Mouse (Mus musculus): ENCODE results near the gene Rabl3.

Gene Rabl3

GRCm38 (mm10) chr16:37546312-37546711 lies 6.6 kb downstream of the Rabl3 start:
- DNase-seq (ENCODE audit: low read depth, low spot score): no peak

DNA sequence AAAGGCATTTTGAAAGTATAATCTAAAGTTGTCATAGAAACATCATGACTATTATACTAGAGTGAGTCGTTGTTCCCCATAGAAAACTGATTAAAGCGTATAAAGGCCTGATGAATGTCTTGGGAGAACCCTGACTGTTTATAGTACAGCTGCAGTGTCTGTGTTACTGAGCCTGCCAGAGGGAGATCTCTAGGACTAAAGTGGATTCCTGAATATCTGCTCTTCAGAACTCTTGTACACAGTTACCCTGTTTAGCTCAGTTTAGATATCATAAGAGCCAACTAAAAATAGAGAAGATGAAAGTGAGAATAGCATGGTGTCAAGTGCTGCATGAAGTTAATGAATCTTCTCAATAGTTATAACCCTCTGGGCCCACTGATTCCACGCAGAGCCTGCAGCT lies 10.6 kb downstream of the Rabl3 start:
- no peak for DNase-seq (ENCODE audit: low read depth, low spot score)

GRCm38 (mm10) chr16:37550981-37551380 lies 11.3 kb downstream of the Rabl3 start:
- DNase-seq (ENCODE audit: low read depth, low spot score): no peak

- no peak for DNase-seq (ENCODE audit: low read depth, low spot score)
Observed at GRCm38 (mm10) chr16:37552824-37553223, 13.1 kb downstream of the Rabl3 start.

DNA sequence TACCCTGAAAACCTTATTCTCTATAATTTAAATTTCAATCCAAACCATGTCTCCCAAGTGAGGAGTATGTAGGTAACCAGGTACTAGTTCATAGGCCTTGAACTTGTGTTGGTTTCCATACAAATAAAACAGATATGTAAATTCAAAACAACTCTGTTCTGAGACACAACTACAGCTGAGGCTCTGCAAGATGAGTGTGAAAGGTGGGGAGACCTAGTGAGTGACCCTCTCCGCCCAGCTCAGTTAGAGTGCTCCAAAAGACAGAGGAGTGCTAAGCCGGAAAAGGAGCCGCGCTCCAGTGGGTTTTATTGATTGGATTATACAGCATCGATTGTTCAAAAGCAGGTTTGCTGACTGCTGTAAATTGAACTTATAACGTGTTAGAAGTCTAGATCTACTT lies 22.7 kb downstream of the Rabl3 start:
- no peak for DNase-seq (ENCODE audit: low read depth, low spot score)

DNA sequence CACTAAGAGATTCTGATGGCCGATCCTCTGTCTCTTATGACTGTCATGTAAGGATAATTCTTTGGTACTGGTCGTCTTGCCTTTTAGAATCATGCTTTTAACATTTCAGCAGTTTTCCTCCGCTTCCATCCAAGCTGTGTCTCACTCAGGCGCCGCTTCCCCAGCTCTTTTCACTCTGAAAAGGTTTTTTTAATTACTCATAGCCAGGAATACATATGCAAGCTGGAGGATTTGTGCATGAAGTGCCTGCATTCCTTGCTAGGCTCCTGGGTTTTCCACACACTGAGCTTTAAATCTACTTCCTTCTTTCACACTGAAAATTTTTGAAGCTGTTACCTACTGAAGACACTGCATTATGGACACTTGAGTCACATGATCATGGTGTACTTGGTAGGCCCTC lies 23.3 kb downstream of the Rabl3 start:
- no peak for DNase-seq (ENCODE audit: low read depth, low spot score)

- no peak for DNase-seq (ENCODE audit: low read depth, low spot score)
Observed at GRCm38 (mm10) chr16:37565117-37565516, 25.4 kb downstream of the Rabl3 start.

DNA sequence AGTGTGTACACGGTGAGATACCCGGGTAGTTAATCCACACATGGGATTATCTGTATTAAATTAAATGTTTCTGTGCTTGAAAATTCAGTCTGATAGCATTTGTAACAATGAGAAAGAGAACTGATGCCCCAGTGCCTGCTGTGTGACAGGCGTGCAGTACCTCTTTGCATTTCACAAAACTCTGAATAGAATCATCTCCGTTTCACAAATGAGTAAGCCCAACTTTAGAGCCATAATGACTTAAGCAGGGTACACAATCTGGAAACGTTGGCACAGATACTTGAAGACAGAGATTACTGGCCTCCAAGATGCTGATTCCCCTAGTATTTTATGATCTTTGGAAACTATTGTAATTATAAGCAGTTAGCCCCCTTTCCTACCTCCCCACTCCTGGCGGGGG lies 26.4 kb downstream of the Rabl3 start:
- no peak for DNase-seq (ENCODE audit: low read depth, low spot score)

GRCm38 (mm10) chr16:37567113-37568050 lies 27.7 kb downstream of the Rabl3 start:
- no peak for DNase-seq (ENCODE audit: low read depth, low spot score)

DNA sequence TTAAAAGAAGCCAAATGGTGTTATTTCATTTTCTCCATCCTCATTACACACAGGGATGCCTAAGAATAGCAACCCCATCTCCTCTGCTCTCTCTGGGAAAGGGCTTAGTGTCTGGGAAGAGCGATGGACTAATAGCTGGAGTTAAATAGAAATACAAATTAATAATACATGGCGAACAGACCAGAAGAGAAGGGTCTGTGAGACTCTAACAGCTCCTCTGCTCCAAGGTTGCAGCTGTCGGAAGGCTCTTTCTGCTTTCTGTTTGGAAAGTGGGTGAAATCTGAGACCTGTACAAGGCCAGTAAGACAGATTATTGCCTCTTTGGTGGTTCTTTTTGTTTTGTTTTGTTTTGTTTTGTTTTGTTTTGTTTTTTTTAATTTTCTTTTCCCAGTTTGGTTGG lies 31.9 kb downstream of the Rabl3 start:
- no peak for DNase-seq (ENCODE audit: low read depth, low spot score)

DNA sequence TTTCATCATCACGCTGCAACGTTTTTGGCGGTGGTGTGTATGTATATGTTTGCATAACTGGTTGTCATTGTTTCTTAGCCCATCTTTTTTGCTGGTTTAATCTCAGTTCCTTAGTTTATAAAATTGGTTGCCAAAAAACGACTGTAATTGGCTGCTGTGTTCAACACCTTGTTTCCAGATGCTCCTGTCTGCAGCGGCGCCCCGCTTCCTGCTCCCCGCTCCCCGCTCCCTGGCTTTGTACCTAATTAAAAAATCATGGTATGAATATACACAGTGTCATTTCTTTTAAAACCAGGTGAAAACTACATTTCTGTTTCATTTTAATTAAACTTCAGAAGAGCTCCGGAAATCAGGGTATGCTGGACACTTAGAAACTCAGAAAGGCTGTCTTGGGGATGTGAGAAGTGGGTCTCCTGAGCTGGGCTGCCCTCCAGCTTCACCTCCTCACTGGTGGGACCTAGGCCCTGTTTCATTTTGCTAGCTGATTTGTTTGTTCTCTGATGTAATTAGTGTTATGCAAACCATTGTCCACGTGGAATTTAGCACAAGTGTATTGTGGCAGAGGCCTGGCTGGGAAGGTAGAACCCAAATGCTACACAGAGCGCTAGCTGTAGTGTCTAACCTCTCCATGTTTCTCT lies 32.6 kb downstream of the Rabl3 start:
- no peak for DNase-seq (ENCODE audit: low read depth, low spot score)

DNA sequence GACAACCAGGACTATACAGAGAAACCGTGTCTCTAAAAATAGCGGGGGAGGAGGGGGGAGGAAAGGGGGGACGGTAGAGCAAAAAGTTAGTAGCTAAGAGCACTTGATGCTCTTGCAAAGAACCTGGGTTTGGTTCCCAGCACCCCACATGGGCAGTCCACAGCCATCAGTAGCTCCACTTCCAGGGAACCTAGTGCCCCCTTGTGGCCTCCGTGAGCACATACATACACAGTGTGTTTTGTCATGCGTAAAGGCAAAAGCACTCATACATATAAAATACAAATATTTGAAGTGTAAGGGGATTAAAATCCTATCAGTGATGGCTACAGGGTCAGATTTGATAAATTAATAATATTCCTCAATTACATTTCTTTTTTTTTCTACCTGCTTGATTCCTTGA lies 33.4 kb downstream of the Rabl3 start:
- DNase-seq (ENCODE audit: low read depth, low spot score): peak; percentile 6

- DNase-seq (ENCODE audit: low read depth, low spot score): no peak
Observed at GRCm38 (mm10) chr16:37575325-37575724, 35.6 kb downstream of the Rabl3 start.

DNA sequence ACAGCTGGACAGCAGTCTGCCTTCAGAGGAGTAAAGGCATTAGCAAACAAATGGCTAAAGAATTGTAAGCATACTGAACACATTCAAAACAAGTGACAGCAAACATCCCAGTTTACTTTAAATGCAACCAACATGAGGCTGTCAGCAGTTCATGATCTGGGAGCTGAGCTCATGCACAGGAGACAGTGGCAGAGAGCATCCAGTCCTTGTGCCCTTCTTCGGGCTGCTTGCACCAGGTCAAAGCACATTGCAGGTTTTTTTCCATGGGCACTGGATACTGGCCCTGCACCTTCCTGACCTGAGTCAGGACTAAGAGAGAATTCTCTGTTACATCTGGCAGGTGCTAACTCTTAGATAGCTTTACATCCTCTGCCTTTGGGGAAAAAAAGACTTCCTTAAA lies 39.9 kb downstream of the Rabl3 start:
- DNase-seq (ENCODE audit: low read depth, low spot score): no peak

- no peak for DNase-seq (ENCODE audit: low read depth, low spot score)
Observed at GRCm38 (mm10) chr16:37579994-37580393, 40.3 kb downstream of the Rabl3 start, which contains the start of gene Hgd. Gene Hgd (plus strand): TSS chr16:37580153.

GRCm38 (mm10) chr16:37580651-37581050 lies 41.0 kb downstream of the Rabl3 start:
- no peak for DNase-seq (ENCODE audit: low read depth, low spot score)

DNA sequence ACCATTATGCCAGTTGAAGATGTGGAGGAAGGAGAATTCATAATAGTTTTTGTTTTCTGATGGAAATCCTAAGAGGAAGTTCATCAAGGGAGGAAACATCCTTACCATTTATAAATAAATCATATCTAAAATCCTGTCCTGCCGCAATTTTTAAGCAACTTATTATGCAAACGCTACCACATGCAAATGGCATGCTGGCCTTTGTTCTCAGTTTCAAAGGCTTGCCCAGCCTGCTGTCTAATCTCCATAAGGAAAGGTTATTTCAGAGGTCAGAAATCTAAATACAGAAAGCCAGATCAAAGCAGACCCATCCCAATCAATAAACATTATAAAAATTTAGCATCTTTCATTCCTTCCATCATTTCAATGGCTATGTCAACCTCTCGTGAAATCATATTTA lies 42.2 kb downstream of the Rabl3 start:
- DNase-seq (ENCODE audit: low read depth, low spot score): no peak

- no peak for DNase-seq (ENCODE audit: low read depth, low spot score)
Observed at GRCm38 (mm10) chr16:37583306-37583705, 43.6 kb downstream of the Rabl3 start.

DNA sequence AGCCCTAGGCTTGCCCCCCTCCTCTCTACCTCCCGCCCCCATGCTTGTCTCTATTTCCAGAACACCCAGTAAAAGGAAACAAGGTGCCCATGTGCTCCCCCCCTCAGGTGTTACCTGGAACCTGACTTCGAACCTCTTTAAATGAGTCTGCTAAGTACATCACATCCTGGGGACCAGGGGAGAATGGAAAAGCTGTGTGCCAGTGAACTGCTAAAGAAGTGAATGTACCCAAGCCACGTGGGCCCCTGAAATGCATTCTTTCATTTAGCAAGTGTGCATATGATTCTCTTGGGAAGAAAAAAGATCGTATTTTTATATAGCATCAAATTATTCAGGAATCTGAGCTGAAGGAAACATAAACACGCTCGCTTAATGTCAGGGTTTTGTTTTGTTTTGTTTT lies 44.1 kb downstream of the Rabl3 start:
- DNase-seq (ENCODE audit: low read depth, low spot score): no peak

- DNase-seq (ENCODE audit: low read depth, low spot score): no peak
Observed at GRCm38 (mm10) chr16:37584218-37585035, 44.7 kb downstream of the Rabl3 start.

DNA sequence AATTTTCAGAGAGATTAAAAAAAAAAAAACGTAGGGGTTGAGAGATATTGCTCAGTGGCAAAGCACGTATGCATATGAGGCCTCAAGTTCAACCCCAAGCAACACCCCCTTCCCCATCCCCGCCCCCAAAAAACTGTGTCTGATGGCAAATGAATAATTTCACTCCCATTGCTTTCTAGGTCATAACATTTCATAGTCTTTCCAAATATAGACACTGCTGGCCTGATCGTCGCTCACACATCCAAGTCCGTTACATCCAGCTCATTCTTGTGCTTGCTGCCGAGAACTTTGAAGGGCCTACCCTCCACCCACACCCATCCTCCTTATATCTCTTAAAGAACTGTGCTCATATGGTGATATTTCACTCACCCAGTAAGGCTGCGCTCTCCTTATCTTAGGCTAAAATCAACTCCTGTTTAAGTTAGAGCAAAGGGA lies 45.5 kb downstream of the Rabl3 start:
- DNase-seq (ENCODE audit: low read depth, low spot score): no peak

DNA sequence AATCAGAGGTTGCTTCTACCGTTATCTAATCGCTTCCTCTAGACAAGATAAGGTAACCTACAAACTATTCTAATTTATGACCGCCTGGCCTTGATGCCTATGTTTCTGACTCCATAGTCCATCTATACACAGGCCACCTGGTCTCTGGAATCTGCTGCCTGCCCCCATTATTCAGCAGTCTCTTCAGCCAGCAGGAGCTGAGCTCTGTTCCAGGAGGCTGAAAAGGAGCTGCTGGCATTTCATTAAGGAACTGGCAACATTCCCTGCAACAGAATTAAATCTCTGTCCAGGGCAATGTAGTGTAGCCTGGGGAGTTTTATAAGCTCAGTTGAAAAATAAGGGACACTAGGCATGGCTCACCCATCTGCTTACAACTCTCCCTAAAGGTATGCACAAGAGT lies 51.2 kb downstream of the Rabl3 start:
- DNase-seq (ENCODE audit: low read depth, low spot score): no peak
